In the genomic region with DNA sequence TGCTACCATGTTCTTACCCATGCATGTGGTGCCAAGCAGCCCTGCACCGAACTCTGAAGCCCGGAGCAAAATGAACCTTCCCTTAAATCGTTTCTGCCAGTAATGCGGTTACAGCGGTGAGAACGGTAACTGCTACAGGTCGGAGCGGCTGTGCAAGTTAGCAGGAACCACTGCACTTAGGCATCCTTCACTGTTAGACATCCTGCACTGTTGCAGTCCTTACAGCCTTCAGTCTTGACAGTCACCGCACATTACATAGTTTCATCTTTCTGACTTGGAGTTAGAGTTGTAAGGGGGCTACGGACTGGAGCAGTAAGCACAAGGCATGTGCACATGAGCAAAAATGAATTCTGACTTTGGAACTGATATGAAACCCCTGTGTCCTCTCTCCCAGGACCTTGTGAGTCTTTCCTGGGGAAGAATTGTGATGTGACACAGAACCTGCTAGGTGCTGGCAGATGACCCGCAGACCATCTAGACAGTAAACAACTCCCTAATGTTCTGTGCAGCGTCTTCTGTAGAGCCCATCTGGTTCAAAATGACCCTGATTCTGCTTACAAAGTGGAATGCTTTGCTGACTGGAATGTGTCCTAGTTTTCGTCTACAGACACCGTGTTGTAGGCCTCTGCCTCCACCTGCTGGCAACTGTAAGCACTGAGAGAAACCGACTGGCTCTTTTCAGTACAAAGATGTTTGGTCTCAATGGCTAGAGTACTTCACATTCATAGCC, we compare ENCODE assay signal across 9 mouse cellular contexts.
DNase-seq lines count a peak whose midpoint lies in the region; ATAC-seq and TF ChIP-seq lines count a peak whose summit lies in the region.
"Had no signal": no experiment of that assay in that cellular context is flagged by ENCODE, and none has a peak within 500 bp of the region (broad histone marks: within the 10 kb centered on the region; RNA-seq: fewer than 3 reads in every experiment).

No protein-coding gene starts in this region.

- ATAC-seq in forebrain, embryonic 11.5 days (replicated peaks; ENCODE audit: low FRiP score), result peak; percentile 75
- ATAC-seq in hindbrain, embryonic 13.5 days (ENCODE audit: low FRiP score), result peak; percentile 81

- no peak for TF ChIP-seq EP300 in MEL (IDR thresholded peaks at IDR 0.05; ENCODE audit: low read depth in 1 of 2, low read length in 2 of 2)

- H3K79me2 ChIP-seq in MEL (ENCODE audit: control insufficient read depth, insufficient read depth, low read length, poor library complexity), result no peaks in the 10 kb centered on the region

- H3K27me3 ChIP-seq in MEL (ENCODE audit: control insufficient read depth in 1 of 2, insufficient read depth in 2 of 2, low read length in 2 of 2), result no peaks in the 10 kb centered on the region
- no peaks in the 10 kb centered on the region for H3K27me3 ChIP-seq in forebrain, embryonic 11.5 days (ENCODE audit: control insufficient read depth, insufficient read depth, low read length)
- no peaks in the 10 kb centered on the region for H3K27me3 ChIP-seq in hindbrain, embryonic 13.5 days
- H3K27me3 ChIP-seq: heart, embryonic 15.5 days had no signal

- TF ChIP-seq RAD21 in MEL (IDR thresholded peaks at IDR 0.05; ENCODE audit: low read depth, low read length), result peak; percentile 63

- peak; percentile 18 for DNase-seq in MEL (ENCODE audit: low read depth, low spot score)
- DNase-seq in c-Kit-positive CD71-positive TER-119-negative erythroid progenitor cells, embryonic 14.5 days (ENCODE audit: low read depth), result peak; percentile 6
- DNase-seq in forebrain, embryonic 11.5 days (ENCODE audit: low spot score), result peak; percentile 73
- peak; percentile 81 to 85 for DNase-seq in layer of hippocampus, postnatal 10 days (ENCODE audit: low spot score in 2 of 2)
- peak; percentile 59 for DNase-seq in lung, postnatal 25 days (ENCODE audit: low spot score)
- DNase-seq in right cerebral cortex, postnatal 14 days, result peak; percentile 78
- DNase-seq in spleen, adult 12 weeks (ENCODE audit: low spot score), result no peak

- H3K4me3 ChIP-seq in MEL (ENCODE audit: control insufficient read depth in 1 of 2, insufficient read depth in 1 of 2, low read depth in 2 of 2, low read length in 2 of 2), result no peak overlapping the region
- H3K4me3 ChIP-seq in forebrain, embryonic 11.5 days (ENCODE audit: low read depth, low read length), result no peak overlapping the region
- H3K4me3 ChIP-seq in hindbrain, embryonic 13.5 days, result no peak overlapping the region
- H3K4me3 ChIP-seq: heart, embryonic 15.5 days had no signal

- H3K9me3 ChIP-seq in MEL (replicated peaks; ENCODE audit: insufficient read depth, low read length), result no peaks in the 10 kb centered on the region
- no peaks in the 10 kb centered on the region for H3K9me3 ChIP-seq in forebrain, embryonic 11.5 days (ENCODE audit: control insufficient read depth, low read length)
- H3K9me3 ChIP-seq in hindbrain, embryonic 13.5 days, result no peaks in the 10 kb centered on the region
- H3K9me3 ChIP-seq: heart, embryonic 15.5 days had no signal

- H3K36me3 ChIP-seq in MEL (ENCODE audit: control insufficient read depth in 1 of 2, insufficient read depth in 2 of 2, low read length in 2 of 2), result no peaks in the 10 kb centered on the region; a peak in 1 of 4 replicates
- no peaks in the 10 kb centered on the region for H3K36me3 ChIP-seq in forebrain, embryonic 11.5 days (ENCODE audit: control insufficient read depth, insufficient read depth, low read length)
- no peaks in the 10 kb centered on the region for H3K36me3 ChIP-seq in hindbrain, embryonic 13.5 days
- H3K36me3 ChIP-seq: heart, embryonic 15.5 days had no signal

- TF ChIP-seq CTCF in MEL (IDR thresholded peaks at IDR 0.05 in 2 of 3, conservative IDR thresholded peaks at IDR 0.05 in 1 of 3; ENCODE audit: control insufficient read depth in 1 of 3, insufficient read depth in 1 of 3, low read depth in 2 of 3, low read length in 3 of 3, poor library complexity in 1 of 3, severe bottlenecking in 1 of 3), result peak; percentile 30 to 53 (median 51); a peak in 4 of 6 replicates

- H3K9ac ChIP-seq in MEL (ENCODE audit: control insufficient read depth, low read depth, low read length, poor library complexity, severe bottlenecking), result no peak overlapping the region
- no peak overlapping the region for H3K9ac ChIP-seq in forebrain, embryonic 11.5 days (ENCODE audit: low read length)
- no peak overlapping the region for H3K9ac ChIP-seq in hindbrain, embryonic 13.5 days
- H3K9ac ChIP-seq: heart, embryonic 15.5 days had no signal

- WGBS in forebrain, embryonic 11.5 days, result 69% methylated on average over 15 of the region's 15 CpGs
- 66% methylated on average over 15 of the region's 15 CpGs for WGBS in hindbrain, embryonic 13.5 days

- no peak overlapping the region for H3K4me2 ChIP-seq in forebrain, embryonic 11.5 days (ENCODE audit: low read depth, low read length, severe bottlenecking)
- H3K4me2 ChIP-seq in hindbrain, embryonic 13.5 days, result no peak overlapping the region
- H3K4me2 ChIP-seq: heart, embryonic 15.5 days had no signal

- no peak overlapping the region for H3K27ac ChIP-seq in MEL (ENCODE audit: control insufficient read depth, low read depth, low read length)
- H3K27ac ChIP-seq in forebrain, embryonic 11.5 days (ENCODE audit: low read depth, low read length), result no peak overlapping the region
- H3K27ac ChIP-seq in hindbrain, embryonic 13.5 days, result peak overlapping the region; percentile 41; the same call in 1 of the 2 replicates
- H3K27ac ChIP-seq: heart, embryonic 15.5 days had no signal

- no peaks in the 10 kb centered on the region for H3K4me1 ChIP-seq in MEL (ENCODE audit: control insufficient read depth in 1 of 2, insufficient read depth in 2 of 2, low read length in 2 of 2)
- no peaks in the 10 kb centered on the region for H3K4me1 ChIP-seq in forebrain, embryonic 11.5 days (replicated peaks; ENCODE audit: control insufficient read depth, insufficient read depth, low read length)
- peaks cover 6% of the 10 kb centered on the region; the same call in 1 of the 2 replicates for H3K4me1 ChIP-seq in hindbrain, embryonic 13.5 days (replicated peaks)

- no peak for TF ChIP-seq POLR2A in MEL (IDR thresholded peaks at IDR 0.05; ENCODE audit: control insufficient read depth in 1 of 2, insufficient read depth in 1 of 2, low read depth in 1 of 2, low read length in 2 of 2, poor library complexity in 1 of 2)

TF ChIP-seq in MEL, 35 proteins besides CTCF, POLR2A, EP300 and RAD21:
- TF ChIP-seq SMC3 (IDR thresholded peaks at IDR 0.05; ENCODE audit: low read depth, low read length) (peak; percentile 52), HCFC1 (IDR thresholded peaks at IDR 0.05; ENCODE audit: low read depth, low read length) (no peak), MXI1 (IDR thresholded peaks at IDR 0.05; ENCODE audit: low read depth, low read length) (no peak), MAFK (IDR thresholded peaks at IDR 0.05; ENCODE audit: borderline replicate concordance, low read depth, low read length) (no peak), POLR2AphosphoS5 (IDR thresholded peaks at IDR 0.05; ENCODE audit: borderline replicate concordance, low read depth, low read length) (no peak)
